Mouse (Mus musculus): ENCODE results near the gene Rtn2.

- TF ChIP-seq POLR2A (IDR thresholded peaks at IDR 0.05; ENCODE audit: extremely low read depth, insufficient read depth, low read length) (no peak), CTCF (IDR thresholded peaks at IDR 0.05; ENCODE audit: low read depth, low read length) (no peak)
Observed at GRCm38 (mm10) chr7:19243858-19244257, 38.6 kb upstream of the Rtn2 start.
